Mouse (Mus musculus) cortical plate, adult 2 months (tissue): Measurements from ENCODE around the gene Cyp27b1.

Experiments
- CTCF ChIP-seq: fragments of 200-500 bp; IDR thresholded peaks from 2 replicates; pipeline ENCODE4 v1.5.1; 2011; ENCODE audit warnings: mild to moderate bottlenecking, control low read depth, low read length; ENCODE audit not compliant: insufficient read depth; ENCODE audit errors: extremely low read depth
- POLR2A ChIP-seq: fragments of 200-500 bp; IDR thresholded peaks from 2 replicates; pipeline ENCODE4 v1.6.1; 2011; ENCODE audit warnings: mild to moderate bottlenecking, low read length, control low read depth; ENCODE audit not compliant: insufficient read depth; ENCODE audit errors: extremely low read depth

GRCm38 (mm10) chr10:127079665-127080391 lies 31.8 kb downstream of the Cyp27b1 start:
- TF ChIP-seq POLR2A (no peak), CTCF (0 out of 2 replicates have a peak, but pooled peaks have one; percentile 3)
